Mouse (Mus musculus): ENCODE measurements around the gene 2410015M20Rik. TPM values are rescaled to one million over a fixed set of nuclear protein-coding genes. Genes with fewer than 3 reads are reported as not detected.

Gene 2410015M20Rik
- polyA plus RNA-seq, 1 experiment from 2014 or later: 290 TPM

DNA sequence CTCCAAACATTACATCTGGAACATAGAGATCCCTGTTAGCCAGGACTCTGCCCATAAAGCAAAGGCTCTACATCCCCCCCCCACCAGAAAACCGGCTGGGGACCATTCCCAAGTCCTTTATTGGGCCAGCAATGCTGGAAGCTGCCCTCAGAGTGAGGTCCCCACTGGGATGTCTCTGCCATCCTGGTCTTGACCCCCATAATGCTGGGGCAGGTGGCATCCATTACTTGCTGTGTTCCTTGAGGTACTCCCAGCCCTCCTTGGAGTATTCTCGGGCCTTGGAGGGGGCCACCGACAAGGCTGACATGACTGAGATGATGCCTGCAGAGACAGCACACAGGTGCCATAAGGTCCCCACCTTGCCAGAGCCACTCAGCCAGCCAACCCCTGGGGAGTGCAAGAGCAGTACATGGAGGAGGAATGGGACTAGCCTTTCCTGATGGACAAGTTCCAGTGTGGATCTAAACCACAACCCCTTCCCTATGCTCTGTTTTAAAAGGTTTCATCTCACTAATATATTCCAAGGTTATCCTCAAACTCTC is 2.0 kb downstream of the 2410015M20Rik start:
- Histone ChIP-seq H3K4me2 (no peak overlapping the region; the same call in 1 of the 2 replicates), H3K9ac (ENCODE audit: low read depth, low read length) (no peak overlapping the region), H3K4me1 (ENCODE audit: control insufficient read depth, insufficient read depth, low read length) (peaks cover 19% of the 10 kb centered on the region), H3K36me3 (ENCODE audit: control insufficient read depth, insufficient read depth, low read length) (peaks cover 42% of the 10 kb centered on the region), H3K27ac (ENCODE audit: low read depth, low read length) (no peak overlapping the region), H3K27me3 (ENCODE audit: control insufficient read depth, insufficient read depth, low read length) (no peaks in the 10 kb centered on the region), H3K4me3 (ENCODE audit: low read depth, low read length) (peak overlapping the region; percentile 75; the same call in 1 of the 2 replicates), H3K9me3 (replicated peaks; ENCODE audit: control insufficient read depth, low read length) (no peaks in the 10 kb centered on the region)
- WGBS (ENCODE audit: insufficient replicate concordance): 76% methylated on average over 3 of the region's 3 CpGs
- ATAC-seq (replicated peaks; ENCODE audit: insufficient number of reproducible peaks, low FRiP score, low TSS enrichment): no peak

DNA sequence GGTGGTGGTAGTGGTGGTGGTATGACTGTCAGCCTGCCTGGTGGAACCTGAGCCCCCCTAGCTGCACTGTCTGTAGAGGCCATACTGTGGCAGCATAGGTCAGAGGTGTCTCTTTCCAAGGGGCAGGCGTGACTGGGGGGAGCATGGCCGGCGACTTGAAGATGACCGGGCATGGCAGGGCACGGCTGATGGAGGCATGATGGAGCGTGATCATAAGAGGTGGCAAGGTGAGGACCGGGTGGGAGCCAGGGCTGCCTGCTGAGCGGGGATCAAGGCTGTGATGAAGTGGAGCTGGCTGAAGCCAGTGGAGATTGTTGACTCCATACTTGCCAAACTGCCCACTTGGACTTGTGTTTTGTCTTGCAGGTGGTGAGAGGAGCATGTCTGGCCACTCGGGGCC is 4.1 kb downstream of the 2410015M20Rik start:
- H3K27ac ChIP-seq (ENCODE audit: low read depth, low read length): no peak overlapping the region
- no peak for ATAC-seq (replicated peaks; ENCODE audit: insufficient number of reproducible peaks, low FRiP score, low TSS enrichment)
- peaks cover 61% of the 10 kb centered on the region for H3K36me3 ChIP-seq (ENCODE audit: control insufficient read depth, insufficient read depth, low read length)
- no peak overlapping the region for H3K4me3 ChIP-seq (ENCODE audit: low read depth, low read length)
- no peaks in the 10 kb centered on the region for H3K9me3 ChIP-seq (replicated peaks; ENCODE audit: control insufficient read depth, low read length)
- no peak overlapping the region for H3K4me2 ChIP-seq
- peaks cover 13% of the 10 kb centered on the region for H3K4me1 ChIP-seq (ENCODE audit: control insufficient read depth, insufficient read depth, low read length)
- no peaks in the 10 kb centered on the region for H3K27me3 ChIP-seq (ENCODE audit: control insufficient read depth, insufficient read depth, low read length)
- H3K9ac ChIP-seq (ENCODE audit: low read depth, low read length): no peak overlapping the region
- WGBS (ENCODE audit: insufficient replicate concordance): 88% methylated on average over 9 of the region's 9 CpGs

DNA sequence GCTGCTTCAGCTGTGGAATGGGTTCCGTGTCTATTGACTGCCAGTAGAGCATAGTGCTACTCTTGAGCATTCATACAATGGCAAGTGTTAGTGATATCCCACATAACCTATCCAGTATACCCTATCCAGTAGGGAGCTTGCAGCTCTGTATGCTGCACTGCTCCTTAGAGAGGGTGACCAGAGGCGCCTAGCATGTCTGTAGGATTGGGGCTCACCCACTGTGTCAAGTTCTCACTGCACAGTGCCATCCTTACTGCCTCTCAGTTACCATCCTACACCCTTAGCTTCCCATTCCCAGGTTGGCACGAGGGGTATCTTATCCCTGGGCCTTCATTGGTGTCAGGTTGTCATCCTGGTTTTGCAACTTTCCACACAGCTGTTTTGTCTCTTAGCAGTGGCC is 5.1 kb downstream of the 2410015M20Rik start:
- Histone ChIP-seq H3K27ac (ENCODE audit: low read depth, low read length) (no peak overlapping the region), H3K9me3 (replicated peaks; ENCODE audit: control insufficient read depth, low read length) (no peaks in the 10 kb centered on the region), H3K4me1 (ENCODE audit: control insufficient read depth, insufficient read depth, low read length) (peaks cover 10% of the 10 kb centered on the region), H3K4me2 (no peak overlapping the region), H3K27me3 (ENCODE audit: control insufficient read depth, insufficient read depth, low read length) (no peaks in the 10 kb centered on the region), H3K4me3 (ENCODE audit: low read depth, low read length) (no peak overlapping the region), H3K9ac (ENCODE audit: low read depth, low read length) (no peak overlapping the region), H3K36me3 (ENCODE audit: control insufficient read depth, insufficient read depth, low read length) (peaks cover 71% of the 10 kb centered on the region)
- WGBS (ENCODE audit: insufficient replicate concordance): 90% methylated on average over 3 of the region's 3 CpGs
- ATAC-seq (replicated peaks; ENCODE audit: insufficient number of reproducible peaks, low FRiP score, low TSS enrichment): no peak

GRCm38 (mm10) chr17:56604070-56604380 is 5.5 kb downstream of the 2410015M20Rik start:
- no peak for ATAC-seq (replicated peaks; ENCODE audit: insufficient number of reproducible peaks, low FRiP score, low TSS enrichment)
- WGBS (ENCODE audit: insufficient replicate concordance): 86% methylated on average over 9 of the region's 9 CpGs
- no peaks in the 10 kb centered on the region for H3K27me3 ChIP-seq (ENCODE audit: control insufficient read depth, insufficient read depth, low read length)
- peaks cover 73% of the 10 kb centered on the region for H3K36me3 ChIP-seq (ENCODE audit: control insufficient read depth, insufficient read depth, low read length)
- H3K27ac ChIP-seq (ENCODE audit: low read depth, low read length): no peak overlapping the region
- H3K4me2 ChIP-seq: no peak overlapping the region
- H3K4me3 ChIP-seq (ENCODE audit: low read depth, low read length): no peak overlapping the region
- peaks cover 10% of the 10 kb centered on the region for H3K4me1 ChIP-seq (ENCODE audit: control insufficient read depth, insufficient read depth, low read length)
- H3K9me3 ChIP-seq (replicated peaks; ENCODE audit: control insufficient read depth, low read length): no peaks in the 10 kb centered on the region
- no peak overlapping the region for H3K9ac ChIP-seq (ENCODE audit: low read depth, low read length)

GRCm38 (mm10) chr17:56603186-56604069 is 6.1 kb downstream of the 2410015M20Rik start:
- Histone ChIP-seq H3K27ac (ENCODE audit: low read depth, low read length) (no peak overlapping the region), H3K36me3 (ENCODE audit: control insufficient read depth, insufficient read depth, low read length) (peaks cover 73% of the 10 kb centered on the region), H3K9ac (ENCODE audit: low read depth, low read length) (no peak overlapping the region), H3K27me3 (ENCODE audit: control insufficient read depth, insufficient read depth, low read length) (no peaks in the 10 kb centered on the region), H3K4me1 (ENCODE audit: control insufficient read depth, insufficient read depth, low read length) (peaks cover 6% of the 10 kb centered on the region), H3K4me2 (no peak overlapping the region), H3K4me3 (ENCODE audit: low read depth, low read length) (no peak overlapping the region), H3K9me3 (replicated peaks; ENCODE audit: control insufficient read depth, low read length) (no peaks in the 10 kb centered on the region)
- WGBS (ENCODE audit: insufficient replicate concordance): 95% methylated on average over 28 of the region's 28 CpGs
- no peak for ATAC-seq (replicated peaks; ENCODE audit: insufficient number of reproducible peaks, low FRiP score, low TSS enrichment)

DNA sequence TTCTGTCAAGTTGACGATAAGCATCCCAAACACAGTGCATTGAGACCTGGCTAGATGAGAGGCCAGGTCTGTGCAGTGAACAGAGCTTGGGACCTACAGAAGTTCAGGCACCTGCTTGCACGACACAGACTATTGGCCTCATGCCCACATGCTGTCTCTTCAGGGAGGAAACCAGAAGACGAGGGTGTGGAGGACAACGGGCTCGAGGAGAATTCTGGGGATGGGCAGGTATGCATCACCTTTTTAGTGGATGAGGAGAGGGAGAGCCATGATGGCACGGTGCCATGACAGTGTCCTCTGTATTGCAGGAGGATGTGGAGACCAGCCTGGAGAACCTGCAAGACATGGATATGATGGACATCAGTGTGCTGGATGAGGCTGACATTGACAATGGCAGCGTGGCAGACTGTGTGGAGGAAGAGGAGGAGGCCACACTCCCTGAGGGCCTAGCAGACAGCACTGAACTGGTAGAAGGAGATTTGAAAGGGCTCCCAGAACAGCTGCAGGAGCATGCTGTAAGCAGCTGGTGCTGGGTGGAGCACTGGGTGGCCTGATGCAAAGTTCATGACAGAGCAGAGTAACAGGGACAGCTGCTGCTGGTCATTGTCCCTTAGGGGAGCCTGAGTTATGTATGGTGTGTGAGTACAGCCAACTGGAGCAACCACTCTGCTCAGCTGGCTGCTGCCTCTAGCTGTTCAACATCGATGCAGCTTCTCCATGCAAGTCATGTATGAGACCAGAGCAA is 15.9 kb downstream of the 2410015M20Rik start:
- H3K4me3 ChIP-seq (ENCODE audit: low read depth, low read length): no peak overlapping the region
- H3K4me1 ChIP-seq (ENCODE audit: control insufficient read depth, insufficient read depth, low read length): no peaks in the 10 kb centered on the region
- H3K9ac ChIP-seq (ENCODE audit: low read depth, low read length): no peak overlapping the region
- H3K27me3 ChIP-seq (ENCODE audit: control insufficient read depth, insufficient read depth, low read length): no peaks in the 10 kb centered on the region
- peaks cover 56% of the 10 kb centered on the region for H3K36me3 ChIP-seq (ENCODE audit: control insufficient read depth, insufficient read depth, low read length)
- no peak for ATAC-seq (replicated peaks; ENCODE audit: insufficient number of reproducible peaks, low FRiP score, low TSS enrichment)
- H3K27ac ChIP-seq (ENCODE audit: low read depth, low read length): no peak overlapping the region
- no peaks in the 10 kb centered on the region for H3K9me3 ChIP-seq (replicated peaks; ENCODE audit: control insufficient read depth, low read length)
- WGBS (ENCODE audit: insufficient replicate concordance): 92% methylated on average over 8 of the region's 8 CpGs
- H3K4me2 ChIP-seq: no peak overlapping the region

- no peaks in the 10 kb centered on the region for H3K27me3 ChIP-seq (ENCODE audit: control insufficient read depth, insufficient read depth, low read length)
- peaks cover under 1% of the 10 kb centered on the region; the same call in 1 of the 2 replicates for H3K4me1 ChIP-seq (ENCODE audit: control insufficient read depth, insufficient read depth, low read length)
- no peak overlapping the region for H3K4me2 ChIP-seq
- H3K4me3 ChIP-seq (ENCODE audit: low read depth, low read length): no peak overlapping the region
- no peaks in the 10 kb centered on the region for H3K9me3 ChIP-seq (replicated peaks; ENCODE audit: control insufficient read depth, low read length)
- ATAC-seq (replicated peaks; ENCODE audit: insufficient number of reproducible peaks, low FRiP score, low TSS enrichment): no peak
- peaks cover 60% of the 10 kb centered on the region for H3K36me3 ChIP-seq (ENCODE audit: control insufficient read depth, insufficient read depth, low read length)
- no peak overlapping the region for H3K9ac ChIP-seq (ENCODE audit: low read depth, low read length)
- H3K27ac ChIP-seq (ENCODE audit: low read depth, low read length): no peak overlapping the region
Measured at GRCm38 (mm10) chr17:56592553-56592952, 17.0 kb downstream of the 2410015M20Rik start.

GRCm38 (mm10) chr17:56588921-56589320 is 20.6 kb downstream of the 2410015M20Rik start:
- Histone ChIP-seq H3K9me3 (replicated peaks; ENCODE audit: control insufficient read depth, low read length) (no peaks in the 10 kb centered on the region), H3K9ac (ENCODE audit: low read depth, low read length) (no peak overlapping the region), H3K36me3 (ENCODE audit: control insufficient read depth, insufficient read depth, low read length) (peaks cover 33% of the 10 kb centered on the region), H3K4me2 (no peak overlapping the region), H3K27me3 (ENCODE audit: control insufficient read depth, insufficient read depth, low read length) (no peaks in the 10 kb centered on the region), H3K4me3 (ENCODE audit: low read depth, low read length) (no peak overlapping the region), H3K27ac (ENCODE audit: low read depth, low read length) (no peak overlapping the region), H3K4me1 (ENCODE audit: control insufficient read depth, insufficient read depth, low read length) (peaks cover 13% of the 10 kb centered on the region)
- ATAC-seq (replicated peaks; ENCODE audit: insufficient number of reproducible peaks, low FRiP score, low TSS enrichment): no peak
- 92% methylated on average over 4 of the region's 4 CpGs for WGBS (ENCODE audit: insufficient replicate concordance)
